Mouse (Mus musculus): ENCODE data around the gene Fastk. TPM values are rescaled to one million over a fixed set of nuclear protein-coding genes. Genes with fewer than 3 reads are reported as not detected.
"Not testable (repeated sequence)": the region's sequence is repeated elsewhere in the genome, so short reads cannot be mapped to it uniquely, and the experiment has no call there.

Gene Fastk
- polyA plus RNA-seq, 1 experiment from 2014 or later: 209 TPM

- H3K36me3 ChIP-seq (ENCODE audit: control insufficient read depth, insufficient read depth): peaks cover 16% of the 10 kb centered on the region
- no peak overlapping the region; the same call in 1 of the 2 replicates for H3K9ac ChIP-seq (ENCODE audit: low read length)
- H3K27ac ChIP-seq (ENCODE audit: low read length): no peak overlapping the region
- peaks cover 5% of the 10 kb centered on the region; the same call in 1 of the 2 replicates for H3K4me1 ChIP-seq (ENCODE audit: control insufficient read depth, insufficient read depth, low read length)
- no peaks in the 10 kb centered on the region for H3K9me3 ChIP-seq (replicated peaks; ENCODE audit: control insufficient read depth, low read length)
- H3K4me3 ChIP-seq (ENCODE audit: low read length): no peak overlapping the region
- 56% methylated on average over 9 of the region's 9 CpGs for WGBS
- ATAC-seq (replicated peaks; ENCODE audit: extremely low read depth, insufficient read depth, low FRiP score): peak; percentile 76
- H3K4me2 ChIP-seq (ENCODE audit: low read depth, low read length): no peak overlapping the region
- H3K27me3 ChIP-seq (ENCODE audit: control insufficient read depth, insufficient read depth, low read length): no peaks in the 10 kb centered on the region
Measured at GRCm38 (mm10) chr5:24401969-24402368, 43.1 kb downstream of the Fastk start.

- Histone ChIP-seq H3K27me3 (ENCODE audit: control insufficient read depth, insufficient read depth, low read length) (no peaks in the 10 kb centered on the region), H3K4me1 (ENCODE audit: control insufficient read depth, insufficient read depth, low read length) (peaks cover 5% of the 10 kb centered on the region; the same call in 1 of the 2 replicates), H3K9ac (ENCODE audit: low read length) (no peak overlapping the region), H3K4me3 (ENCODE audit: low read length) (no peak overlapping the region), H3K36me3 (ENCODE audit: control insufficient read depth, insufficient read depth) (peaks cover 14% of the 10 kb centered on the region), H3K9me3 (replicated peaks; ENCODE audit: control insufficient read depth, low read length) (no peaks in the 10 kb centered on the region), H3K4me2 (ENCODE audit: low read depth, low read length) (no peak overlapping the region), H3K27ac (ENCODE audit: low read length) (no peak overlapping the region)
- 90% methylated on average over 5 of the region's 5 CpGs for WGBS
- ATAC-seq (replicated peaks; ENCODE audit: extremely low read depth, insufficient read depth, low FRiP score): no peak
Measured at GRCm38 (mm10) chr5:24400911-24401605, 44.0 kb downstream of the Fastk start.

DNA sequence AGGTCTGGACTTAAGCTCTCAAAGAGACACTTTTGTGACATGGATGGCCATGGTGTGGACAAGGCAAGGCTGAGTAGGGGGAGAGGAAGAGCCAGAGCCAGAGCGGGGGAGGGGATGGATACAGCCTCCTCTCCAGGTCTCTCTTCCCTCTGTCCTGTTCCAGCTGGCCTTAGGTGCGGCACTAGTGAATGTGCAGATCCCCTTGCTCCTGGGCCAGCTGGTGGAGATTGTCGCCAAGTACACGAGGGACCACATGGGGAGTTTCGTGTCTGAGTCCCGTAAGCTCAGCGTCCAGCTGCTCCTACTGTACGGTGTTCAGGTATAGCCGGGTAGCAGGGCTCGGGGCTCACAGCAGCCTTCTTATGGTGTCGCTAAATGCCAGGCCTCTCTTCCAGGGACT, 44.7 kb downstream of the Fastk start:
- peaks cover 5% of the 10 kb centered on the region; the same call in 1 of the 2 replicates for H3K4me1 ChIP-seq (ENCODE audit: control insufficient read depth, insufficient read depth, low read length)
- H3K27me3 ChIP-seq (ENCODE audit: control insufficient read depth, insufficient read depth, low read length): no peaks in the 10 kb centered on the region
- peaks cover 13% of the 10 kb centered on the region for H3K36me3 ChIP-seq (ENCODE audit: control insufficient read depth, insufficient read depth)
- H3K9me3 ChIP-seq (replicated peaks; ENCODE audit: control insufficient read depth, low read length): no peaks in the 10 kb centered on the region
- H3K27ac ChIP-seq (ENCODE audit: low read length): no peak overlapping the region
- H3K9ac ChIP-seq (ENCODE audit: low read length): no peak overlapping the region
- no peak overlapping the region for H3K4me2 ChIP-seq (ENCODE audit: low read depth, low read length)
- WGBS: 87% methylated on average over 11 of the region's 11 CpGs
- ATAC-seq (replicated peaks; ENCODE audit: extremely low read depth, insufficient read depth, low FRiP score): no peak
- H3K4me3 ChIP-seq (ENCODE audit: low read length): no peak overlapping the region

GRCm38 (mm10) chr5:24399686-24400085, 45.4 kb downstream of the Fastk start:
- no peak overlapping the region for H3K27ac ChIP-seq (ENCODE audit: low read length)
- no peak overlapping the region for H3K9ac ChIP-seq (ENCODE audit: low read length)
- no peak overlapping the region for H3K4me2 ChIP-seq (ENCODE audit: low read depth, low read length)
- H3K4me3 ChIP-seq (ENCODE audit: low read length): no peak overlapping the region
- ATAC-seq (replicated peaks; ENCODE audit: extremely low read depth, insufficient read depth, low FRiP score): no peak
- H3K9me3 ChIP-seq (replicated peaks; ENCODE audit: control insufficient read depth, low read length): no peaks in the 10 kb centered on the region
- peaks cover 11% of the 10 kb centered on the region for H3K4me1 ChIP-seq (ENCODE audit: control insufficient read depth, insufficient read depth, low read length)
- H3K27me3 ChIP-seq (ENCODE audit: control insufficient read depth, insufficient read depth, low read length): no peaks in the 10 kb centered on the region
- H3K36me3 ChIP-seq (ENCODE audit: control insufficient read depth, insufficient read depth): peaks cover 13% of the 10 kb centered on the region
- WGBS: 73% methylated on average over 10 of the region's 10 CpGs

GRCm38 (mm10) chr5:24396254-24396653, 48.8 kb downstream of the Fastk start:
- not testable (repeated sequence) for H3K9ac ChIP-seq (ENCODE audit: low read length); H3K27me3 ChIP-seq (ENCODE audit: control insufficient read depth, insufficient read depth, low read length); H3K4me2 ChIP-seq (ENCODE audit: low read depth, low read length); H3K9me3 ChIP-seq (replicated peaks; ENCODE audit: control insufficient read depth, low read length); H3K36me3 ChIP-seq (ENCODE audit: control insufficient read depth, insufficient read depth); ATAC-seq (replicated peaks; ENCODE audit: extremely low read depth, insufficient read depth, low FRiP score); H3K4me3 ChIP-seq (ENCODE audit: low read length); H3K27ac ChIP-seq (ENCODE audit: low read length)
- H3K4me1 ChIP-seq (ENCODE audit: control insufficient read depth, insufficient read depth, low read length): peaks cover 12% of the 10 kb centered on the region
- WGBS: 91% methylated on average over 6 of the region's 6 CpGs

DNA sequence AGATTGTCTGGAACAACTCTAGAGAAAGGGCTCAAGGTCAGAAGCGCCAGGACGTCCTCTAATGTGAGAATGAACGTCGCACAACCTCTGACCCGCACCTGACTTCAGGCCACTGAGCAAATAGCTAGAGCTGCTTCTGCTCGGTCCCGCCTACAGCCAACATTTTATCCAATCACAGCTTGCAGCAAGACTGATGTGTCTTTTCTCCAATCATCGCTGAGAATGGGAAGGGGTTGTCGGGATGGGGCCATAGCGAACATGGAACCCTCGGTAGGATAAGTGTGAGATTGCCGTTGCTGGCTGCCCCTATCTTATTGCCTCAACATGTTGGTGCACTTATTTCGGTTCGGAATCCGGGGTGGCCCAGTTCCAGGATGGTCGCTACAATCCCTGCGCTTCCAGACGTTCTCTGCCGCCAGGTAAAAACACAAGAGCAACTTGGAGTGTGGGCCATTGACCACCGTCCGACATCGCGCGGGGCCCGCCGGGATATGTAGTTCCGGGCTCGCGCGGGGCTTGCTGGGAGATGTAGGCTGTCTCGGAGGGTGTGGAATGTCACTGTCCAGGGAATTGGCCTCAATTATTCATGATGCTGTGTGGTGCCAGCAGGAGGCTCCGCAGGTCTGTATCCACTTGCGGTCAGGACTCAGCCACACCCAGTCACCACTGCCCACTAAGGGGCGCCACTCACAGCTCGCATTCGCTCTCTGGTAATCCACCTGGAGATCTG, 50.8 kb downstream of the Fastk start:
- WGBS: 1% methylated on average over 36 of the region's 36 CpGs
- H3K36me3 ChIP-seq (ENCODE audit: control insufficient read depth, insufficient read depth): peaks cover 3% of the 10 kb centered on the region; the same call in 1 of the 2 replicates

DNA sequence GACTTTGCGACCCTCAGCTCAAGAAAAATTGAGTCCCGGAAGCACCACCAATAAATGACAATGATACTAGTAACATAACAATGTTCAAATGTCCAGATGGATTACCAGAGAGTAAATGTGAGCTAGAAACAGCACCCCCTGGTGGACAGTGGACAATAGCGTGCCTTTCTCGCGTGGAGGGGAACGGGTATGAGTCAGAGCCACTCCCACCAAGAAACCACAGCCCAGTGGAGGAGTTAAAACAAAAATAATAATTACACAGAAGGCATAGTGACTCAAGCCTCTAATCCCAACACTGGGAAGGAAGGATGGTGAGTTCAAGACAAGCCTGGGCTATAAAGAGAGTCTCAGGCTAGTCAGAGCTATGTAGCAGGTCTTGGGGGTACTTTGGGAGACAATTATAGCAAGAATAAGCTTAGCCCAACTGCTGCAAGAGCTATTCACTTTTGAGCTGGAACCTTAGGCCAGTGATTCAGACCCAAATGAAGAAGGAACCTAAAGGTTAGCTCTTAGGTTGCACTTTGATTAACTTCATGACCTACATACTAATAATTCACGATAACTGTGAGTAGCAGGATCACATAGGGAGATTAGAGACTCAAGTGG, 51.6 kb downstream of the Fastk start, which contains the start of gene Abcb8:
Gene Abcb8, plus strand, starts transcription at position 272 of the 606 bp plus-strand sequence.
- peaks cover 3% of the 10 kb centered on the region; the same call in 1 of the 2 replicates for H3K36me3 ChIP-seq (ENCODE audit: control insufficient read depth, insufficient read depth)
- no peaks in the 10 kb centered on the region for H3K27me3 ChIP-seq (ENCODE audit: control insufficient read depth, insufficient read depth, low read length)
- ATAC-seq (replicated peaks; ENCODE audit: extremely low read depth, insufficient read depth, low FRiP score): no peak
- peak within 1 kb of the TSS; percentile 55 for H3K9ac ChIP-seq (ENCODE audit: low read length)
- H3K4me2 ChIP-seq (ENCODE audit: low read depth, low read length): peak within 1 kb of the TSS; percentile 64
- H3K9me3 ChIP-seq (replicated peaks; ENCODE audit: control insufficient read depth, low read length): no peaks in the 10 kb centered on the region
- 24% methylated on average over 7 of the region's 7 CpGs for WGBS
- peak within 1 kb of the TSS; percentile 52 for H3K4me3 ChIP-seq (ENCODE audit: low read length)
- H3K4me1 ChIP-seq (ENCODE audit: control insufficient read depth, insufficient read depth, low read length): peaks cover 22% of the 10 kb centered on the region
- peak within 1 kb of the TSS; percentile 75 for H3K27ac ChIP-seq (ENCODE audit: low read length)

More for the DNA sequence above, 50.8 kb downstream of the Fastk start:
- peak; percentile 96 for ATAC-seq (replicated peaks; ENCODE audit: extremely low read depth, insufficient read depth, low FRiP score)
- Histone ChIP-seq H3K4me3 (ENCODE audit: low read length) (peak overlapping the region; percentile 52), H3K9ac (ENCODE audit: low read length) (peak overlapping the region; percentile 55), H3K4me2 (ENCODE audit: low read depth, low read length) (peak overlapping the region; percentile 64), H3K27ac (ENCODE audit: low read length) (peak overlapping the region; percentile 75), H3K9me3 (replicated peaks; ENCODE audit: control insufficient read depth, low read length) (no peaks in the 10 kb centered on the region), H3K27me3 (ENCODE audit: control insufficient read depth, insufficient read depth, low read length) (no peaks in the 10 kb centered on the region), H3K4me1 (ENCODE audit: control insufficient read depth, insufficient read depth, low read length) (peaks cover 17% of the 10 kb centered on the region)

GRCm38 (mm10) chr5:24392724-24393123, 52.4 kb downstream of the Fastk start:
- Histone ChIP-seq H3K9ac (ENCODE audit: low read length) (no peak overlapping the region), H3K27ac (ENCODE audit: low read length) (peak overlapping the region; percentile 16; the same call in 1 of the 2 replicates), H3K4me2 (ENCODE audit: low read depth, low read length) (no peak overlapping the region), H3K4me3 (ENCODE audit: low read length) (no peak overlapping the region), H3K36me3 (ENCODE audit: control insufficient read depth, insufficient read depth) (peaks cover 3% of the 10 kb centered on the region; the same call in 1 of the 2 replicates), H3K27me3 (ENCODE audit: control insufficient read depth, insufficient read depth, low read length) (no peaks in the 10 kb centered on the region), H3K9me3 (replicated peaks; ENCODE audit: control insufficient read depth, low read length) (no peaks in the 10 kb centered on the region), H3K4me1 (ENCODE audit: control insufficient read depth, insufficient read depth, low read length) (peaks cover 26% of the 10 kb centered on the region)
- ATAC-seq (replicated peaks; ENCODE audit: extremely low read depth, insufficient read depth, low FRiP score): no peak
- WGBS: 66% methylated on average over 7 of the region's 7 CpGs

Data from heart, embryonic 16.5 days (tissue).